Mouse (Mus musculus) limb, embryonic 13.5 days (tissue): Measurements from ENCODE around the gene Plekhb2. TPM values are rescaled to one million over a fixed set of nuclear protein-coding genes. Genes with fewer than 3 reads are reported as not detected.

Experiments used
- polyA plus RNA-seq: library from polyadenylated mRNA; unstranded; fragments of >200 nt; fragmentation: Nextera tagmentation; extraction: Ambion mirVana; gene quantifications from 2 replicates; pipeline ENCODE4 v1.2.1, GENCODE M21; 2015

Plekhb2 gene
- polyA plus RNA-seq, 1 experiment from 2014 or later, result 16.2 TPM

Other genes with a start within 250 kb of the Plekhb2 start
- gene Fam168b, start 6.9 kb upstream of the Plekhb2 start, polyA plus RNA-seq, result 91.2 and 99.0 TPM in 2 replicates